Mouse (Mus musculus) C2C12 (cell line): ENCODE measurements around the gene Samd8.

Experiments
- CEBPB ChIP-seq: IDR thresholded peaks from one replicate; pipeline ENCODE4 v1.6.1; 2011; ENCODE audit warnings: low read depth, mild to moderate bottlenecking, control low read depth, moderate library complexity
- CTCF ChIP-seq: IDR thresholded peaks from one replicate; pipeline ENCODE4 v1.5.1; 2011; ENCODE audit not compliant: control insufficient read depth, insufficient read depth, insufficient read length
- FOSL1 ChIP-seq: IDR thresholded peaks from one replicate; pipeline ENCODE4 v1.8.0; 2011; ENCODE audit warnings: mild to moderate bottlenecking, low read length; ENCODE audit not compliant: poor library complexity, insufficient read depth, severe bottlenecking
- MAX ChIP-seq: IDR thresholded peaks from one replicate; pipeline ENCODE4 v1.6.1; 2011; ENCODE audit warnings: mild to moderate bottlenecking, control low read depth
- MYOD1 ChIP-seq: IDR thresholded peaks from one replicate; pipeline ENCODE4 v1.6.1; 2011; ENCODE audit warnings: low read depth; ENCODE audit not compliant: control insufficient read depth, insufficient read length
- MYOG ChIP-seq: IDR thresholded peaks from one replicate; pipeline ENCODE4 v1.6.1; 2011; ENCODE audit not compliant: control insufficient read depth, insufficient read length; ENCODE audit errors: extremely low read depth
- USF1 ChIP-seq: IDR thresholded peaks from one replicate; pipeline ENCODE4 v1.6.1; 2011; ENCODE audit warnings: low read depth, mild to moderate bottlenecking, control low read depth, moderate library complexity

GRCm38 (mm10) chr14:21750008-21750880, at the start of gene Samd8:
- no peak for TF ChIP-seq CTCF
- no peak for TF ChIP-seq MAX
- TF ChIP-seq CEBPB = peak; percentile 79
- TF ChIP-seq FOSL1 = no peak
- TF ChIP-seq USF1 = no peak
- no peak for TF ChIP-seq MYOG
- no peak for TF ChIP-seq MYOD1
